ENCODE assay signal across 16 mouse cellular contexts in the genomic region with DNA sequence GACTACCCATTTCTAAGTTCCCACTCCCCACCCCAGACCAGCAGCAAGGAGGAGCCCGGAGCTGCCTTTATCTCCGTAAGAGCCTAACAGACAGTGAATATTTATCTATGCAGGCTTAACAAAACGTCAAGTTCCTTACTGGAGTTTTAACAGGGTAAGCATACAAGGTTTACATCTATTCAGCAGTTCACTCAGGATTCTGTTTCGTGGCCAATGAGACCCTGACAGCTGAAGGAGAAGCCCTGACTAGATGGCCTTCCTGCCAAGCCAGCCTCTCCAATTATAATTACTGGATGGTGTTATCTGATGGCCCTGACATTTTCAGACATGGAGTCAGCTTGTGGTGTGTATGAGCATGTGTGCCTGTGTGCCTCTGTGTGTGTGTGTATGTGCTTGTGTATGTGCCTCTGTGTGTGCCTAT. TPM values are rescaled to one million over a fixed set of nuclear protein-coding genes. Genes with fewer than 3 reads are reported as not detected.
DNase-seq lines count a peak whose midpoint lies in the region; ATAC-seq and TF ChIP-seq lines count a peak whose summit lies in the region.
"Had no signal": no experiment of that assay in that cellular context is flagged by ENCODE, and none has a peak within 500 bp of the region (broad histone marks: within the 10 kb centered on the region; RNA-seq: fewer than 3 reads in every experiment).

No protein-coding gene starts in this region.

- H3K4me3 ChIP-seq in gastrocnemius, adult 2 months, result no peak overlapping the region
- no peak overlapping the region for H3K4me3 ChIP-seq in lung, postnatal 0 days (ENCODE audit: low read depth, low read length)
- H3K4me3 ChIP-seq in stomach, postnatal 0 days (ENCODE audit: low read depth, low read length), result no peak overlapping the region
- H3K4me3 ChIP-seq: embryonic facial prominence, embryonic 13.5 days; limb, embryonic 13.5 days; myocyte had no signal

- H3K4me2 ChIP-seq in lung, postnatal 0 days (replicated peaks; ENCODE audit: low read depth, low read length), result no peak overlapping the region
- no peak overlapping the region for H3K4me2 ChIP-seq in stomach, postnatal 0 days (replicated peaks; ENCODE audit: low read depth)
- H3K4me2 ChIP-seq: embryonic facial prominence, embryonic 13.5 days; limb, embryonic 13.5 days had no signal

- DNase-seq in gastrocnemius, adult 2 months, result no peak
- no peak for DNase-seq in gastrocnemius, postnatal 14 days
- DNase-seq in lung, postnatal 0 days (ENCODE audit: low spot score), result peak; percentile 15
- DNase-seq in lung, postnatal 36 days, result no peak
- no peak for DNase-seq in stomach, postnatal 0 days (ENCODE audit: low spot score)
- no peak for DNase-seq in embryo, embryonic 10.5 days (ENCODE audit: low spot score)
- DNase-seq: B cell, adult 2 months; cerebellum, adult 9-11 months; heart, adult 11 months; heart, postnatal 36 days; kidney, adult 9 months; thymus, postnatal 36 days had no signal

- 31% methylated on average over 4 of the region's 4 CpGs for WGBS in lung, postnatal 0 days
- 23% methylated on average over 4 of the region's 4 CpGs for WGBS in stomach, postnatal 0 days

- intact Hi-C loops in gastrocnemius, adult 2 months (cut with DNase I), result no loop called here
- intact Hi-C loops in gastrocnemius, postnatal 14 days (cut with DNase I; ENCODE audit: low total_unique reads), result no loop called here

- TF ChIP-seq EP300 in lung, postnatal 0 days (IDR thresholded peaks at IDR 0.05), result no peak
- TF ChIP-seq EP300 in stomach, postnatal 0 days (optimal IDR thresholded peaks at IDR 0.05), result no peak

- H3K27ac ChIP-seq in gastrocnemius, adult 2 months, result peak overlapping the region; percentile 16; the same call in 1 of the 2 replicates
- H3K27ac ChIP-seq in lung, postnatal 0 days (ENCODE audit: low read length), result no peak overlapping the region
- peak overlapping the region; percentile 45; the same call in 1 of the 2 replicates for H3K27ac ChIP-seq in stomach, postnatal 0 days (replicated peaks)
- H3K27ac ChIP-seq: embryonic facial prominence, embryonic 13.5 days; limb, embryonic 13.5 days had no signal

- H3K4me1 ChIP-seq in lung, postnatal 0 days (ENCODE audit: insufficient read depth, low read depth, low read length), result no peaks in the 10 kb centered on the region
- H3K4me1 ChIP-seq in stomach, postnatal 0 days (replicated peaks; ENCODE audit: control insufficient read depth, insufficient read depth), result peaks cover 2% of the 10 kb centered on the region; the same call in 1 of the 2 replicates

- H3K36me3 ChIP-seq in lung, postnatal 0 days (ENCODE audit: insufficient read depth, low read length), result no peaks in the 10 kb centered on the region
- no peaks in the 10 kb centered on the region for H3K36me3 ChIP-seq in stomach, postnatal 0 days (ENCODE audit: control insufficient read depth, insufficient read depth, low read length)
- H3K36me3 ChIP-seq: embryonic facial prominence, embryonic 13.5 days; limb, embryonic 13.5 days had no signal

- no peaks in the 10 kb centered on the region for H3K27me3 ChIP-seq in lung, postnatal 0 days (replicated peaks; ENCODE audit: insufficient read depth, low read length)
- H3K27me3 ChIP-seq in stomach, postnatal 0 days (ENCODE audit: control insufficient read depth, insufficient read depth, low read length), result no peaks in the 10 kb centered on the region
- H3K27me3 ChIP-seq: embryonic facial prominence, embryonic 13.5 days; limb, embryonic 13.5 days had no signal

- H3K9ac ChIP-seq in lung, postnatal 0 days (replicated peaks; ENCODE audit: low read depth), result no peak overlapping the region
- 0 out of 2 replicates have a peak overlapping the region, but pooled peaks have one; percentile 8 for H3K9ac ChIP-seq in stomach, postnatal 0 days (ENCODE audit: low read length)
- H3K9ac ChIP-seq: embryonic facial prominence, embryonic 13.5 days; limb, embryonic 13.5 days had no signal

- no peak for ATAC-seq in lung, postnatal 0 days
- ATAC-seq in common myeloid progenitor, adult 5-6 weeks (replicated peaks; ENCODE audit: low read depth, poor library complexity, severe bottlenecking), result peak; percentile 42; the same call in 1 of the 2 replicates
- no peak for ATAC-seq in stomach, postnatal 0 days (ENCODE audit: low FRiP score, low TSS enrichment)

- no peak for TF ChIP-seq CTCF in gastrocnemius, adult 2 months (IDR thresholded peaks at IDR 0.05)
- no peak for TF ChIP-seq CTCF in lung, postnatal 0 days (IDR thresholded peaks at IDR 0.05)
- no peak for TF ChIP-seq CTCF in stomach, postnatal 0 days (IDR thresholded peaks at IDR 0.05; ENCODE audit: low read depth)

- H3K9me3 ChIP-seq in lung, postnatal 0 days (ENCODE audit: low read length), result no peaks in the 10 kb centered on the region
- no peaks in the 10 kb centered on the region for H3K9me3 ChIP-seq in stomach, postnatal 0 days (ENCODE audit: control insufficient read depth, low read length)
- H3K9me3 ChIP-seq: embryonic facial prominence, embryonic 13.5 days; limb, embryonic 13.5 days had no signal

RNA-seq across cellular contexts. Expression of a gene that starts 37.5 kb away (rescaled TPM):
- 100 to 1,000 TPM; 177 to 277 TPM for total RNA-seq in gastrocnemius, adult 2 months (2021)
- total RNA-seq in gastrocnemius, postnatal 14 days (2021), result 100 to 1,000 TPM; 133 to 139 TPM
- polyA plus RNA-seq in lung, postnatal 0 days (2015; fragmentation: Nextera tagmentation; extraction: Ambion mirVana), result 43.9 and 46.0 TPM in 2 replicates
- total RNA-seq in common myeloid progenitor, adult 5-6 weeks (2017), result 8.6 and 10.3 TPM in 2 replicates
- polyA plus RNA-seq in stomach, postnatal 0 days (2015; fragmentation: Nextera tagmentation; extraction: Ambion mirVana), result 71.1 and 74.1 TPM in 2 replicates

Comparison
In these comparisons a context has a peak if more than half of its experiments do, and no peak if none do; other contexts are left out.
1. RNA of a gene that starts 37.5 kb away (total RNA-seq): 177 to 277 TPM in gastrocnemius, adult 2 months and 133 to 139 TPM in gastrocnemius, postnatal 14 days; 8.6 to 10.3 TPM in common myeloid progenitor, adult 5-6 weeks; every median in the first group is over 10 times any median in the second.